Mouse (Mus musculus) brain, embryonic 14.5 days (tissue): ENCODE data around the gene Grk1.

ENCODE experiments used
- CTCF ChIP-seq: fragments of 200-500 bp; IDR thresholded peaks from 2 replicates; pipeline ENCODE4 v1.5.1; 2012; ENCODE audit warnings: inconsistent platforms, mild to moderate bottlenecking, moderate library complexity, borderline replicate concordance; ENCODE audit not compliant: insufficient read depth, insufficient read length; ENCODE audit errors: extremely low read depth
- POLR2A ChIP-seq: fragments of 200-500 bp; IDR thresholded peaks from 2 replicates; pipeline ENCODE4 v1.6.1; 2012; ENCODE audit warnings: mild to moderate bottlenecking, inconsistent platforms, borderline replicate concordance; ENCODE audit not compliant: poor library complexity, insufficient read depth, insufficient read length, severe bottlenecking; ENCODE audit errors: extremely low read depth

DNA sequence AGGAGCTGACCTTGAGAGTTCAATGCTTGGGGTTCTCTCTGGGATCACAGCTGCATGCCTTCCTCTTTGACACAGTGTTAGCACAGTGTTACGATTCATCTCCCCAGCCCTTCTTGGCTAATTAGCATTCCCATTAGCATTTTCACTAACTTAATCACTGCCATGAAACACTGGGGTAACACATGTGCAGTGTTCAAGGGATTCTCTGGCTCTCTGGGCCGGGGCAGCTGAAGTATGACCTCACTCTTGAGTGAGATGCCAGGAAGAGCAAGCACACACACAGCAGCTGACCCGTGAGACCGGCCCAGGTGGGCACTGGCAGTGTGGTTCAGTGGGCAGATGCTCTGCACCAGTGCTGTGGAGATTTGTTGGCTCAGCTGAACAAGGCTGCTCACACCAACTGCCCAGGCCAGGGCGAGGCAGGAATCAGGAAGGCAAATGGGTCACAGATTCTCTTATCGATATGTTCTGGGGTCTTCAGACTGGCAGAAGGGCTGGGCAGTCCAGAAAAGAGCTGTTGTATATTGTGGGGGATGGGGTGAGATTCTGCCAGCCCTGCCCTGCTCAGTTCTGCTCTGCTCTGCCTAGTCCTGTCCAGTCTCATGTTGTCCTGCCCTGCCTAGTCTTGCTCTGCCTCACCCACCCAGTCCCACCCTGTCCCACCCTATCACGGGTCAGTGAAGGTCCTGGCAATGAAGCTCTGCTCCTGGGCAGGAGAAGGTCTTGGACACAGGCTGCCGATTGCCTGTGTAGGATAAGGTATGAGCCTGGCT is 49.6 kb downstream of the Grk1 start:
- TF ChIP-seq CTCF (no peak), POLR2A (no peak)
